Mouse (Mus musculus) ovary, adult 10 weeks (tissue): ENCODE measurements around the gene 1700047I17Rik2. TPM values are rescaled to one million over a fixed set of nuclear protein-coding genes. Genes with fewer than 3 reads are reported as not detected.

Experiments
- polyA plus RNA-seq: library from polyadenylated mRNA; stranded (reverse); fragments of 350-450 nt; fragmentation: Illumina TruSeq; extraction: RNeasy Lipid Tissue Mini Kit (QIAGEN cat#74804); gene quantifications from one replicate; pipeline ENCODE4 v1.2.3, GENCODE M21; 2014

The 1700047I17Rik2 gene
- polyA plus RNA-seq: 35.0 TPM

GRCm38 (mm10) chr12:55199306-55199705 lies at the start of gene 1700047I17Rik2:
TSS of gene 1700047I17Rik2 (plus strand) at chr12:55199592.

DNA sequence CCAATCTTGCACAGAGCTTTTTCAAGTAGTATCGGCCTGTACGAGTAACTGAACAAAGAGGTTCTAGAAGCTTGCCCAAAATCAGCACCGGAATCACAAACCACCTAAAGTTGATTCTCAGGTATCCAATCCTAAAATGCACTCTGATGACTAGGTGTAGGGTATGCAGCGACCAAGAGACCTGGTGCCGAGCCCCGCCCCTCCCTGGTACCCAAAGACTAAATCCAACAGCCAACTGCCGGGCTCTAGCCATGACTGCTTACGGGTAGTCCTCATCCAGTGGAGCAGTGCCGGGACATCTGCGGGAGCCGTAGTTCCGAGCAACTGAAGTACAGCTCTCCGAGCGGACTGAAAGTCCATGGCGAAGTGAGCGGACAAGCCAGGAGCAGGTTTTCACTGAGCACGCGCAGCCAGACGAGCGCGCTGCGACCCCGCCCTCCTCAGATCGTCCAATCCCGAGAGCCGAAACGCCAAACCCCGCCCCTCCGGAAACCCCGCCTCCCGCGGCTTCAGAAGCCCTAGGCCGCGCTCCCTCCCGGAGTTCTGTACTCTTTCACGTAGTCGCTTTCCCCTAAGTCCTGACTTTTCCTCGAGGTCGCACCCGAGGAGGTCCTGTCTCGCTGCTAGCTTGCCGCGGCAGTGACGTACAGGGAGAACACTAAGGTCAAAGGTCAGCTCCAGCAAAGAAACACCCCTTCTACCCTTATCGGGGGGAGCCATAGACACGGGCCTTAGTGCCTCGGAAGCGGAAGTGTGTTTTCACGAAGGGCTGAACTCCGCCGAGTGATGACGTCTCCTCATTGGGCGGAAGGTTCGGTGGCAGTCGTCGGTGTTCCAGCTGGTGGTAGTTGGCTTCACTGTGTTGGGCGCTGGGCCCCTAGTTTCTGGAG lies 44.6 kb upstream of the 1700047I17Rik2 start, which contains the start of gene Srp54b:
Gene Srp54b (plus strand): TSS at position 546 of the 890 bp plus-strand sequence.

GRCm38 (mm10) chr12:55229626-55230519 lies 30.5 kb downstream of the 1700047I17Rik2 start, which contains the start of gene Srp54c:
TSS of gene Srp54c (plus strand) at chr12:55230168.

Other genes with a start within 250 kb of the 1700047I17Rik2 start
- gene Gm20403, start 213.1 kb upstream of the 1700047I17Rik2 start, polyA plus RNA-seq: not detected
- 27.1 TPM for gene Baz1a, start 185.2 kb upstream of the 1700047I17Rik2 start, polyA plus RNA-seq
- gene 2700097O09Rik, start 119.5 kb upstream of the 1700047I17Rik2 start, polyA plus RNA-seq: 22.4 TPM
- 1,152 TPM for gene Srp54a, start 119.3 kb upstream of the 1700047I17Rik2 start, polyA plus RNA-seq
- not detected for gene Fam177a, start 75.1 kb upstream of the 1700047I17Rik2 start, polyA plus RNA-seq
- 3.0 TPM for gene Srp54b, start 44.5 kb upstream of the 1700047I17Rik2 start, polyA plus RNA-seq
- 316 TPM for gene Srp54c, start 30.6 kb downstream of the 1700047I17Rik2 start, polyA plus RNA-seq
- 43.1 TPM for gene 1110008L16Rik, start 100.0 kb downstream of the 1700047I17Rik2 start, polyA plus RNA-seq
- gene Ppp2r3c, start 103.4 kb downstream of the 1700047I17Rik2 start, polyA plus RNA-seq: 38.3 TPM
- gene Psma6, start 184.6 kb downstream of the 1700047I17Rik2 start, polyA plus RNA-seq: 353 TPM